Comparison of ENCODE assay signal across 12 mouse cellular contexts in genomic region chr12:31895095-31895734, GRCm38 (mm10). TPM values are rescaled to one million over a fixed set of nuclear protein-coding genes. Genes with fewer than 3 reads are reported as not detected.
DNase-seq lines count a peak whose midpoint lies in the region; ATAC-seq and TF ChIP-seq lines count a peak whose summit lies in the region.
"Had no signal": no experiment of that assay in that cellular context is flagged by ENCODE, and none has a peak within 500 bp of the region (broad histone marks: within the 10 kb centered on the region; RNA-seq: fewer than 3 reads in every experiment).

No protein-coding gene starts in this region.

- ATAC-seq in neural tube, embryonic 11.5 days (ENCODE audit: insufficient read depth, low FRiP score, low TSS enrichment), result 0 out of 2 replicates have a peak, but pooled peaks have one; percentile 14
- ATAC-seq in intestine, postnatal 0 days, result peak; percentile 67
- ATAC-seq: Patski had no signal

- H3K27ac ChIP-seq in neural tube, embryonic 11.5 days (ENCODE audit: low read depth, low read length), result no peak overlapping the region
- H3K27ac ChIP-seq in intestine, postnatal 0 days (ENCODE audit: low read depth, low read length), result no peak overlapping the region
- H3K27ac ChIP-seq: embryonic facial prominence, embryonic 13.5 days; stomach, embryonic 15.5 days had no signal

- peaks cover 14% of the 10 kb centered on the region for H3K4me1 ChIP-seq in neural tube, embryonic 11.5 days (ENCODE audit: control insufficient read depth, insufficient read depth, low read length)
- H3K4me1 ChIP-seq in intestine, postnatal 0 days (replicated peaks; ENCODE audit: control insufficient read depth, insufficient read depth, low read length), result no peaks in the 10 kb centered on the region
- H3K4me1 ChIP-seq: stomach, embryonic 15.5 days had no signal

- TF ChIP-seq CTCF in intestine, postnatal 0 days (IDR thresholded peaks at IDR 0.05; ENCODE audit: low read depth), result no peak

- no peak overlapping the region for H3K4me2 ChIP-seq in neural tube, embryonic 11.5 days (ENCODE audit: low read depth)
- no peak overlapping the region for H3K4me2 ChIP-seq in intestine, postnatal 0 days (replicated peaks; ENCODE audit: low read depth)
- H3K4me2 ChIP-seq: embryonic facial prominence, embryonic 13.5 days; liver, embryonic 11.5 days; stomach, embryonic 15.5 days had no signal

- H3K9ac ChIP-seq in neural tube, embryonic 11.5 days (ENCODE audit: low read length), result no peak overlapping the region
- no peak overlapping the region for H3K9ac ChIP-seq in intestine, postnatal 0 days (ENCODE audit: low read depth, low read length)
- H3K9ac ChIP-seq: embryonic facial prominence, embryonic 13.5 days; stomach, embryonic 15.5 days had no signal

- H3K36me3 ChIP-seq in neural tube, embryonic 11.5 days (ENCODE audit: control insufficient read depth, insufficient read depth, low read length), result no peaks in the 10 kb centered on the region
- H3K36me3 ChIP-seq in intestine, postnatal 0 days (ENCODE audit: control insufficient read depth, insufficient read depth), result 0 out of 2 replicates have a peak, but pooled peaks cover 4% of the 10 kb centered on the region
- H3K36me3 ChIP-seq: stomach, embryonic 15.5 days had no signal

- H3K9me3 ChIP-seq in neural tube, embryonic 11.5 days (ENCODE audit: control insufficient read depth, low read length), result no peaks in the 10 kb centered on the region
- no peaks in the 10 kb centered on the region for H3K9me3 ChIP-seq in intestine, postnatal 0 days (ENCODE audit: control insufficient read depth)
- H3K9me3 ChIP-seq: embryonic facial prominence, embryonic 13.5 days; stomach, embryonic 15.5 days had no signal

- peak; percentile 45 to 58 for DNase-seq in cerebellum, postnatal 14 days
- no peak for DNase-seq in cerebellum, adult 9-11 months
- DNase-seq in neural tube, embryonic 11.5 days (ENCODE audit: low spot score), result no peak
- DNase-seq in neural tube, embryonic 10.5 days (ENCODE audit: extremely low spot score, low spot score), result no peak
- DNase-seq in B cell, adult 2 months, result no peak
- no peak for DNase-seq in adrenal gland, adult 2 months
- no peak for DNase-seq in layer of hippocampus, postnatal 10 days (ENCODE audit: low spot score in 2 of 2)

- H3K4me3 ChIP-seq in neural tube, embryonic 11.5 days (ENCODE audit: low read depth, low read length), result no peak overlapping the region
- H3K4me3 ChIP-seq in intestine, postnatal 0 days (ENCODE audit: low read depth, low read length), result no peak overlapping the region
- H3K4me3 ChIP-seq: embryonic facial prominence, embryonic 13.5 days; stomach, embryonic 15.5 days had no signal

- H3K27me3 ChIP-seq in neural tube, embryonic 11.5 days (ENCODE audit: control insufficient read depth, insufficient read depth, low read length), result no peaks in the 10 kb centered on the region
- no peaks in the 10 kb centered on the region for H3K27me3 ChIP-seq in intestine, postnatal 0 days (replicated peaks; ENCODE audit: control insufficient read depth, insufficient read depth, low read length)
- H3K27me3 ChIP-seq: embryonic facial prominence, embryonic 13.5 days; Patski; stomach, embryonic 15.5 days had no signal

- 36% methylated on average over 8 of the region's 8 CpGs for WGBS in neural tube, embryonic 11.5 days
- 41% methylated on average over 8 of the region's 8 CpGs for WGBS in intestine, postnatal 0 days

RNA-seq across cellular contexts. Expression of gene Hbp1, which starts 55.1 kb away (rescaled TPM):
- polyA plus RNA-seq in neural tube, embryonic 11.5 days (2014; fragmentation: Nextera tagmentation; extraction: Ambion mirVana), result 100 and 103 TPM in 2 replicates
- polyA plus RNA-seq in intestine, postnatal 0 days (2015; fragmentation: Nextera tagmentation; extraction: Ambion mirVana), result 63.3 and 68.0 TPM in 2 replicates
- 10 to 100 TPM; 76.4 to 95.2 TPM for total RNA-seq in adrenal gland, adult 2 months (2021)
- 38.0 and 49.8 TPM in 2 replicates for polyA plus RNA-seq in adrenal gland, adult 2 months (2012; rRNA removed)
- total RNA-seq in layer of hippocampus, postnatal 10 days (2021), result 10 to 100 TPM; 24.4 to 25.3 TPM

Comparison
In these comparisons a context has a peak if more than half of its experiments do, and no peak if none do; other contexts are left out.
1. DNase-seq: peak in cerebellum, postnatal 14 days (2 of 2); none in cerebellum, adult 9-11 months (single experiment), neural tube, embryonic 11.5 days (single experiment), neural tube, embryonic 10.5 days (single experiment), B cell, adult 2 months (0 of 2), adrenal gland, adult 2 months (single experiment) and layer of hippocampus, postnatal 10 days (0 of 2).